Mouse (Mus musculus) limb, embryonic 12.5 days (tissue): ENCODE measurements around the gene Defb21. TPM values are rescaled to one million over a fixed set of nuclear protein-coding genes. Genes with fewer than 3 reads are reported as not detected.

ENCODE experiments used
- ATAC-seq: fragments of 200-750 bp; cut with Nextera tagmentation; 2 replicates; pipeline ENCODE4 v1.8.0; 2017; ENCODE audit warnings: low read depth, moderate TSS enrichment; ENCODE audit not compliant: insufficient number of reproducible peaks, insufficient read depth, low FRiP score, low TSS enrichment
- H3K27ac ChIP-seq: fragments of 300-500 bp; sonication (generic); 2 replicates; pipeline ENCODE4 v1.5.1; 2016; ENCODE audit warnings: mild to moderate bottlenecking, moderate library complexity
- H3K27me3 ChIP-seq: fragments of 300-500 bp; sonication (generic); 2 replicates; pipeline ENCODE4 v1.6.1; 2016; ENCODE audit warnings: mild to moderate bottlenecking, moderate library complexity
- H3K36me3 ChIP-seq: fragments of 300-500 bp; sonication (generic); 2 replicates; pipeline ENCODE4 v1.6.1; 2016; ENCODE audit warnings: mild to moderate bottlenecking, moderate library complexity
- H3K4me1 ChIP-seq: fragments of 300-500 bp; sonication (generic); replicated peaks from 2 replicates; pipeline ENCODE4 v1.6.1; 2016
- H3K4me2 ChIP-seq: fragments of 300-500 bp; sonication (generic); 2 replicates; pipeline ENCODE4 v1.6.1; 2016; ENCODE audit warnings: mild to moderate bottlenecking, moderate library complexity
- H3K4me3 ChIP-seq: fragments of 300-500 bp; sonication (generic); replicated peaks from 2 replicates; pipeline ENCODE4 v1.5.1; 2016; ENCODE audit warnings: mild to moderate bottlenecking
- H3K9ac ChIP-seq: fragments of 300-500 bp; sonication (generic); replicated peaks from 2 replicates; pipeline ENCODE4 v1.6.1; 2016; ENCODE audit warnings: mild to moderate bottlenecking, moderate library complexity
- H3K9me3 ChIP-seq: fragments of 300-500 bp; sonication (generic); 2 replicates; pipeline ENCODE4 v1.6.1; 2016; ENCODE audit warnings: mild to moderate bottlenecking, moderate library complexity
- WGBS: fragments of 180-500 bp; shearing (Covaris S2); methylation state at CpG from one replicate; pipeline ENCODE4 v1.1.7; 2016; 5-methylcytosine and 5-hydroxymethylcytosine counted together
- polyA plus RNA-seq: library from polyadenylated mRNA; unstranded; fragments of >200 nt; fragmentation: Nextera tagmentation; extraction: Ambion mirVana; gene quantifications from 2 replicates; pipeline ENCODE4 v1.2.1, GENCODE M21; 2016

Defb21 gene
- polyA plus RNA-seq, 1 experiment from 2014 or later, result not detected

DNA sequence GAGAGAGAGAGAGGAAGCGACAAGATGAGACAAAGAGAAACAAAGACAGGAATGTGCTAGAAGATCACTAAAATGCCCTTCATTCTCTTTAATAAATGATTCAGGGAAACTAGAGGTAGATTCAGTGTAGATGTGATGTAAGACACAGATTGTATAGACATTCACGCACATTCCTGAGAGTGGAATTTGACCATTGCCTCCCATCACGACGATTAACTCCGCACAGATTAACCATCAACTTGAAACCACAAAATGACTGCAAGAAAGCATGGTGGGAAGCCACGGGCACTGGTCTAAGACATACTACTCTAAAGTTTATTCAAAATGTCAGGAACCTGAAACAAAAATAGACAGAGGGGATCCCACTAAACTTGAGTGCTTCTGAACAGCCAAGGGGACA, 2.2 kb upstream of the Defb21 start:
- Histone ChIP-seq H3K27ac (no peak overlapping the region), H3K36me3 (no peaks in the 10 kb centered on the region), H3K9me3 (no peaks in the 10 kb centered on the region), H3K4me2 (no peak overlapping the region), H3K4me1 (no peaks in the 10 kb centered on the region), H3K9ac (no peak overlapping the region), H3K4me3 (no peak overlapping the region), H3K27me3 (0 out of 2 replicates have a peak, but pooled peaks cover 4% of the 10 kb centered on the region)
- WGBS, result 91% methylated on average over 6 of the region's 6 CpGs
- no peak for ATAC-seq

DNA sequence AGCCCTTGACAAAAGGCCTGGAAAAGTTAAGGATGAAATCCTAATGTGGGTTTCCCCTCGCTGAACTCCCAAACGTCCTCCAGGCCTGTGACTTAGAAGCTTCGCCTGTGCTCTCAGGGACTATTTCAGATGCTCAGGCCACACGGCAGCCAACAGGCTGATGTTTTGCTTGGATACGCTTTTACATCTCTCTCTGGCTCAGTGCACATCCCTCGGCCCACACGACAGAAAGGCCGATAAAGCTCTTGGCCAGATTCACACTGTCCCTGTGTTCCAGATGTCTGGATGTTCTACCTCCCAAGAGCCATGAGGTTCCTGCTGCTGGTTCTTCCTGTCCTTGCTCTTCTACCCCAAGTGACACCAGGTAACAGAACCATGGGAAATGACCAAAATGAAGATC, 940 bp downstream of the Defb21 start:
- Histone ChIP-seq H3K9ac (no peak overlapping the region), H3K27me3 (0 out of 2 replicates have a peak, but pooled peaks cover 4% of the 10 kb centered on the region), H3K36me3 (no peaks in the 10 kb centered on the region), H3K9me3 (no peaks in the 10 kb centered on the region), H3K4me1 (no peaks in the 10 kb centered on the region), H3K27ac (no peak overlapping the region), H3K4me3 (no peak overlapping the region), H3K4me2 (no peak overlapping the region)
- ATAC-seq, result no peak
- 87% methylated on average over 8 of the region's 8 CpGs for WGBS

DNA sequence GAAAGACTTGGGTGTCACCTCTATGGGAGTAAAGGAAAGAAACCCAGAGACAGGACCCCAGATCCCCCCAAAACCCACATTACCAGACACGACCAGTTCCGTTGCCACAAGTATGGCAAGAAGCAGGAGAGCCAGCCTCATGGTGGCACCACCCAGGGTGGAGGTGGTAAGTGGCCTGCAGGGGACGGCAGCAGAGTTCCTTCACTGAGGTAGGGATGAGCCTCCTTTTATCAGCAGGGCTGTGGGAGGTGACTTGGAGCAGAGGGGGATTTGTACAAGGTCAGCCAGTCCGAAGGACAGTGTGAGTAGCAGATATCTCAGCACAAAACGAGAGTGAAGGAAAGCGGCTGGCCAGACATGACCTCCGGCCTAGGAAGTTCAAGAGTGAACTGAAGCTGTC, 7.6 kb downstream of the Defb21 start, which contains the start of gene Defb19:
Defb19 (minus strand) TSS at position 206 of the 400 bp plus-strand sequence.
- H3K36me3 ChIP-seq, result no peaks in the 10 kb centered on the region
- no peaks in the 10 kb centered on the region for H3K27me3 ChIP-seq
- H3K4me1 ChIP-seq, result no peaks in the 10 kb centered on the region
- WGBS, result 70% methylated on average over 7 of the region's 7 CpGs
- H3K4me2 ChIP-seq, result no peak within 1 kb of the TSS
- ATAC-seq, result no peak
- H3K4me3 ChIP-seq, result no peak within 1 kb of the TSS
- no peaks in the 10 kb centered on the region for H3K9me3 ChIP-seq
- no peak within 1 kb of the TSS for H3K27ac ChIP-seq
- H3K9ac ChIP-seq, result no peak within 1 kb of the TSS

DNA sequence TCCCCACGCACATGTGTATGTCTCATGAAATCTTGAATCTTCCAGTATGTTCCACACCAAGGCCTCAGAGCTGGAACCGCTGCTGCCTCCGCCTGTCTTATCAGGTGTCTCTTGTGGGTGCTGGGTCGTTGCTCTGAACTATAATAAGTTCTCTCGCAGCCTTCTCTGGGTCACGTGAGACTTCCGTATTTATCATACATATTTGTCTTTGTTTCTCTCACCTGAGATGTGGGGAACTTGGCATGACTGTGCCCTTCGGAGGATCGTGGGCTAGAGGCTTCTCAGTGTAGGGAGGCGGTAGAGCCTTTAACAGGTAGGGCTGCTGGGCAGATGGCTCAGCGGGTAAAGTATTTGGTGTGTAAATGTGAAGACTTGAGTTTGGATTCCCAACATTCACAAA, 8.1 kb downstream of the Defb21 start:
- whole genome bisulfite sequencing, result 88% methylated on average over 11 of the region's 11 CpGs
- Histone ChIP-seq H3K27me3 (no peaks in the 10 kb centered on the region), H3K4me1 (no peaks in the 10 kb centered on the region), H3K4me2 (no peak overlapping the region), H3K27ac (no peak overlapping the region), H3K36me3 (no peaks in the 10 kb centered on the region), H3K9me3 (no peaks in the 10 kb centered on the region), H3K4me3 (no peak overlapping the region), H3K9ac (no peak overlapping the region)
- no peak for ATAC-seq

DNA sequence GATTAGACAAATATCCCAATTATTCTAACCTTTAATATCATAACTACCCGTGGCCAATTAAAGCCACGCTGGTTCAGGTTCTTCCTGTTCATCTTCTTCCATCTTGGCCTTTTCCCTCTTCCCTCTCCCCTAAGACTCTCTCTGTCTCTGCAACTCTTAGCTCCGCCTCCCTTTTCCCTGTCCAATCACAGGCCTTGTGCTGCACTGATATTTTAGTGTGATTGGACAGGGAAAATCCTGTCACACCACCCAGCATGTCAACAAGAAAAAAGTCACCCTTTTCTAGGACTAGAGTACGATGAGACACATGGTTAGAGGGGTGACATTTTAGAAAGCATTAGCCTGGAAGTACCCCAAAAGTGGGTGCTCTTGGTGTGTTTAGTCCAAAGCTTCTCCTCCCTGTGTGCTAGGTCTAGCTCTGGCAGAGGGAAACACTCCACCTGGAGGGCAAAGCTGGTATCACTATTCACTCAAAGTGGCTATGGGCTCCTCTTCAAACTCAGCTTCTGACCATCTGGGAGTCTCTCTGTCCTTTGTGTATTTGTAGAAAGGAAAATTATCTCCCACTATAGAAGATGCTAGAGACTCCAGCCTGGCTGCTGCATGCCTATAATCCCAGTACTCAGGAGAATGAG, 14.5 kb downstream of the Defb21 start:
- Histone ChIP-seq H3K27me3 (no peaks in the 10 kb centered on the region), H3K27ac (no peak overlapping the region), H3K36me3 (no peaks in the 10 kb centered on the region), H3K4me2 (no peak overlapping the region), H3K4me3 (no peak overlapping the region), H3K4me1 (no peaks in the 10 kb centered on the region; the same call in 1 of the 2 replicates), H3K9ac (no peak overlapping the region), H3K9me3 (no peaks in the 10 kb centered on the region)
- WGBS, result 81% methylated on average over 4 of the region's 4 CpGs
- ATAC-seq, result no peak

DNA sequence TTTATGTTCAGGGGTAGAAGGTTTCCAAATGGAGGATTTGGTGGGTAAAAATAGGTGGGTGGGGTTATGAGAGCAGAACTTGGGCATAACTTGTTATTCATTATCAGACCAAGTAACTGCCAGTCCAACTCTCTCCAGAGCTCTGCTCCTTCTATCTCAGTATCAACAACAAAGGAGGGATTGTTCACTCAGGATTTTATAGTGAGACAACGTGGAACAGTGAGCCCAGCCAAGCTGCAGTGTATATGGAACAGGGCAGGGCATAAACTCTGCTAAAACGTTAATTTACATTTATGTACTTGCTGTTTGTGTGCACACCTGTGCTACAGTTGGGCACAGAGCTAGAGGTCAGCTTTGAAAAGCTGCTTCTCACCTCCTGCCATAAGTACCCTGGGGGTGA, 15.9 kb downstream of the Defb21 start:
- Histone ChIP-seq H3K4me2 (no peak overlapping the region), H3K9ac (no peak overlapping the region), H3K9me3 (no peaks in the 10 kb centered on the region), H3K36me3 (no peaks in the 10 kb centered on the region), H3K4me1 (no peaks in the 10 kb centered on the region; the same call in 1 of the 2 replicates), H3K4me3 (no peak overlapping the region), H3K27me3 (no peaks in the 10 kb centered on the region), H3K27ac (no peak overlapping the region)
- ATAC-seq, result no peak
- 27% methylated on average over 2 of the region's 2 CpGs for WGBS

GRCm38 (mm10) chr2:152589021-152589420, 16.5 kb downstream of the Defb21 start:
- Histone ChIP-seq H3K4me3 (no peak overlapping the region), H3K27me3 (no peaks in the 10 kb centered on the region), H3K4me2 (no peak overlapping the region), H3K27ac (no peak overlapping the region), H3K9ac (no peak overlapping the region), H3K4me1 (no peaks in the 10 kb centered on the region; the same call in 1 of the 2 replicates), H3K9me3 (no peaks in the 10 kb centered on the region), H3K36me3 (no peaks in the 10 kb centered on the region)
- ATAC-seq, result no peak
- 36% methylated on average over 6 of the region's 6 CpGs for WGBS

GRCm38 (mm10) chr2:152599299-152599698, 26.8 kb downstream of the Defb21 start, which contains the start of gene Defb45:
TSS of gene Defb45 (minus strand) at chr2:152599399.
- 60% methylated on average over 7 of the region's 7 CpGs for WGBS
- no peak for ATAC-seq
- no peak within 1 kb of the TSS for H3K4me3 ChIP-seq
- H3K27ac ChIP-seq, result no peak within 1 kb of the TSS
- H3K27me3 ChIP-seq, result no peaks in the 10 kb centered on the region
- H3K4me2 ChIP-seq, result no peak within 1 kb of the TSS
- no peaks in the 10 kb centered on the region for H3K9me3 ChIP-seq
- H3K36me3 ChIP-seq, result no peaks in the 10 kb centered on the region
- H3K4me1 ChIP-seq, result no peaks in the 10 kb centered on the region
- no peak within 1 kb of the TSS for H3K9ac ChIP-seq

DNA sequence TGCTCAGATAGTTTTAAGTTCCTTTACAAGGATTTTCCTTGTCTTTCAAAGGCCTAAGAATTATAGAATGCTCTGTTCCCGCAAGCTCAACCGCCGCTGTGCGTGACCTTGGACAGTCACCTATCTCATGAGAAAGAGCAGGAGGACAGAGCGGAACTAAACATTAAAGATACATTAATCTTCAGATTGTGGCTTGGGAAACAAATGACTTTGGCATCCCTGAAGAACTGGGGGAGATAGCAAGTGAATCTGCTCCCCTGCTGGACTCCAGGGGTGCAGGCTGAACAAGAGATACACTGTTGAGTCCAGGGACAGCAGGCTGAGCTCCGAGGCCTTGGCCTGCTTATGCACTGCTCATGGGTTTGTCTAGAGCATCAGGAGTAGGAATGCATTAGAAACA, 27.5 kb downstream of the Defb21 start:
- H3K4me3 ChIP-seq, result no peak overlapping the region
- no peak for ATAC-seq
- WGBS, result 85% methylated on average over 6 of the region's 6 CpGs

DNA sequence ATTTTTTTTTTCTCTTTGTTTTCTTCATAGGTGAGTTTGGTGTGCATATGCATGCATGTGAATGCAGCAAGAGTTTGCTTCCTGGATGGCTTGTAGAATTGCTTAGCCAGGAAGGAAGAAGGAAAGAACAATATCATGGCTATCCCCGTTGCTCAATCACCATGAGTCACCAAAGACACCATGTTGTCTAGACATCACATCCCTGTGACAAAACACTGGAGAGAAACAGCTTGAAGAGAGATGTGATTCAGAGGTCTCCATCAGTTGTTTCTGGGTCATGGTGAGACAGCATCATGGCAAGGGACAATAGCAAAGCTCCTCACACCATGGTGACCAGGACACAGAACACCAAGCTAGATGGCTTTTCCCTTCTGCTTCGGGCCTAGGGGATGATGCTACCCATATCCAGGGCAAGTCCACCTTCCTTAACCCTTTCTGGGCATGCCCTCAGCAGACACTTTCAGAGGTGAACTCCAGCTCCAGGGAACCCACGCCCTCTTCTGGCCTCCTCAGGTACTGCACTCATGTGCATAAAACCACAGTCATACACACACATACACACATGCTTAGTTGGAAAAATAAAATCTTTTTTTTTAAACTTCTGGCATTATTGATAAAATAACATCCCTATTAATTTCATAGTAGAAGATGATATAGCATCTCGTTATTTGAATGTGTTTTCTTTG, 28.9 kb downstream of the Defb21 start:
- ATAC-seq, result no peak
- H3K36me3 ChIP-seq, result no peaks in the 10 kb centered on the region
- H3K4me3 ChIP-seq, result no peak overlapping the region
- WGBS, result 84% methylated on average over 4 of the region's 4 CpGs
- no peak overlapping the region for H3K9ac ChIP-seq
- H3K4me1 ChIP-seq, result no peaks in the 10 kb centered on the region
- no peak overlapping the region for H3K27ac ChIP-seq
- H3K9me3 ChIP-seq, result no peaks in the 10 kb centered on the region
- H3K4me2 ChIP-seq, result no peak overlapping the region
- no peaks in the 10 kb centered on the region for H3K27me3 ChIP-seq

More for the DNA sequence above, 27.5 kb downstream of the Defb21 start:
- Histone ChIP-seq H3K4me2 (no peak overlapping the region), H3K27me3 (no peaks in the 10 kb centered on the region), H3K9ac (no peak overlapping the region), H3K4me1 (no peaks in the 10 kb centered on the region), H3K27ac (no peak overlapping the region), H3K36me3 (no peaks in the 10 kb centered on the region), H3K9me3 (no peaks in the 10 kb centered on the region)

- ATAC-seq, result no peak
- Histone ChIP-seq H3K9ac (no peak within 1 kb of the TSS), H3K9me3 (no peaks in the 10 kb centered on the region), H3K27ac (no peak within 1 kb of the TSS), H3K4me2 (no peak within 1 kb of the TSS), H3K27me3 (no peaks in the 10 kb centered on the region), H3K36me3 (no peaks in the 10 kb centered on the region), H3K4me1 (no peaks in the 10 kb centered on the region), H3K4me3 (no peak within 1 kb of the TSS)
- 86% methylated on average over 15 of the region's 15 CpGs for WGBS
Measured at GRCm38 (mm10) chr2:152604057-152604456, 31.5 kb downstream of the Defb21 start, which contains the start of gene Defb36. TSS of gene Defb36 (plus strand) at chr2:152604327.
